Mouse (Mus musculus) thymus, adult 2 months (tissue): ENCODE measurements around the gene Lrp6. TPM values are rescaled to one million over a fixed set of nuclear protein-coding genes. Genes with fewer than 3 reads are reported as not detected.
A peak's percentile ranks its signal among the peaks of the same experiment; 100 is the strongest.

ENCODE experiments used
- DNase-seq: peaks from one replicate; pipeline ENCODE4 v3.0.0; 2021
- H3K27ac ChIP-seq: fragments of 200-500 bp; 2 replicates; pipeline ENCODE4 v1.5.1; 2012; ENCODE audit warnings: low read length, control low read depth; ENCODE audit not compliant: control insufficient read depth, insufficient read depth
- H3K27me3 ChIP-seq: fragments of 200-500 bp; 2 replicates; pipeline ENCODE4 v1.6.1; 2012; ENCODE audit warnings: mild to moderate bottlenecking, low read length, moderate library complexity, mixed read lengths; ENCODE audit not compliant: control insufficient read depth, insufficient read depth
- H3K36me3 ChIP-seq: fragments of 200-500 bp; 2 replicates; pipeline ENCODE4 v1.6.1; 2012; ENCODE audit warnings: mild to moderate bottlenecking, low read length, moderate library complexity; ENCODE audit not compliant: control insufficient read depth, insufficient read depth
- H3K4me1 ChIP-seq: fragments of 200-500 bp; replicated peaks from 2 replicates; pipeline ENCODE4 v1.6.1; 2012; ENCODE audit warnings: low read length; ENCODE audit not compliant: control insufficient read depth, insufficient read depth
- H3K4me3 ChIP-seq: fragments of 200-500 bp; 2 replicates; pipeline ENCODE4 v1.5.1; 2012; ENCODE audit warnings: mild to moderate bottlenecking, low read length, control low read depth, moderate library complexity; ENCODE audit not compliant: control insufficient read depth, insufficient read depth
- CTCF ChIP-seq: fragments of 200-500 bp; IDR thresholded peaks from 2 replicates; pipeline ENCODE4 v1.5.1; 2012; ENCODE audit warnings: mild to moderate bottlenecking, control low read depth, low read length, moderate library complexity, borderline replicate concordance; ENCODE audit not compliant: control insufficient read depth, poor library complexity, insufficient read depth; ENCODE audit errors: extremely low read depth
- POLR2A ChIP-seq: fragments of 200-500 bp; IDR thresholded peaks from 2 replicates; pipeline ENCODE4 v1.6.1; 2012; ENCODE audit warnings: mild to moderate bottlenecking, low read length, control low read depth, moderate library complexity; ENCODE audit not compliant: control insufficient read depth, poor library complexity, insufficient read depth; ENCODE audit errors: extremely low read depth
- WGBS: fragments of 180-500 bp; shearing (Covaris S2); methylation state at CpG from one replicate; pipeline ENCODE4 v1.1.7; 2018; 5-methylcytosine and 5-hydroxymethylcytosine counted together
- polyA plus RNA-seq: library from polyadenylated mRNA; depleted of rRNA; stranded (reverse); fragments of >200 nt; gene quantifications from 2 replicates; pipeline ENCODE4 v1.2.3, GENCODE M21; 2012

The Lrp6 gene
- polyA plus RNA-seq, 1 experiment = 28.3 TPM

- H3K4me3 ChIP-seq = no peak overlapping the region
Observed at GRCm38 (mm10) chr6:134538805-134539204, 28.0 kb downstream of the Lrp6 start.

DNA sequence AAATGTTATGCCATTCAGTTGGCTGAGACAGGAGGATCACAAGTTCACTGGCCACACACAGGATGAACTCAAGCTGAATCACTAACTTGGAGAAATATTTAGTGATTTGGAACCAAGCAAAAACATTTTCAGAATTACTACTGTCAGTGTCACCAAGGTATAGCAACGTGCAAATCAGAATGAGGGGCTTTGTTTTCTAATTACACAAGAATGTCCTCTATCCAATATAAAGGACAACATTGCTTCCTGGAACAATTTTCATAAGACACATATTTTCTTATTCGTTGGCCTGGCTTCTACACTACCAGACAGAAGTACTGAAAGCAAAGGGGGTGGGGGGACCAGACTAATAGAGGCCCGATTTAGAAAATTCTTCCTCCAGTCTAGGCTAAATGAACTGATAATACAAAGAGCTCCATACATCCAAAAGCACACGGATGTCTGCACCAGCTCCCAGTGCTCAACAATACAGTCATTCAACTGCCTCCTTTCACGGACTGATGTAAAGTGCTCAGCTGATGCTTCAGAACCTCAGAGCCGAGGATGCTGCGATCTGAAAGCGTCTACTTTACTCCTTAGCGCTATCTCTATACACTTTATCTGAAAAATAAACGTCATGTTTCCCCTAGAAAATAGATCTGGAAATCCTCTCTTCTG, 29.2 kb downstream of the Lrp6 start:
- no peaks in the 10 kb centered on the region for H3K27me3 ChIP-seq
- H3K27ac ChIP-seq = no peak overlapping the region
- no peak for DNase-seq
- WGBS = 95% methylated on average over 10 of the region's 10 CpGs
- H3K4me1 ChIP-seq = no peaks in the 10 kb centered on the region
- no peaks in the 10 kb centered on the region for H3K36me3 ChIP-seq
- H3K4me3 ChIP-seq = no peak overlapping the region
- TF ChIP-seq CTCF = no peak
- no peak for TF ChIP-seq POLR2A

More at GRCm38 (mm10) chr6:134538805-134539204, 28.0 kb downstream of the Lrp6 start:
- peaks cover 2% of the 10 kb centered on the region; the same call in 1 of the 2 replicates for H3K4me1 ChIP-seq
- H3K36me3 ChIP-seq = no peaks in the 10 kb centered on the region
- 96% methylated on average over 4 of the region's 4 CpGs for WGBS
- H3K27ac ChIP-seq = no peak overlapping the region
- H3K27me3 ChIP-seq = no peaks in the 10 kb centered on the region
- no peak for DNase-seq
- no peak for TF ChIP-seq CTCF
- TF ChIP-seq POLR2A = no peak

GRCm38 (mm10) chr6:134535169-134535568, 31.6 kb downstream of the Lrp6 start:
- TF ChIP-seq POLR2A = no peak
- no peak for TF ChIP-seq CTCF
- no peak for DNase-seq
- Histone ChIP-seq H3K36me3 (no peaks in the 10 kb centered on the region), H3K4me3 (no peak overlapping the region), H3K27ac (no peak overlapping the region), H3K4me1 (no peaks in the 10 kb centered on the region), H3K27me3 (no peaks in the 10 kb centered on the region)
- 92% methylated on average over 7 of the region's 7 CpGs for WGBS

GRCm38 (mm10) chr6:134533021-134533420, 33.7 kb downstream of the Lrp6 start:
- WGBS = 5% methylated on average over 3 of the region's 3 CpGs
- H3K27me3 ChIP-seq = no peaks in the 10 kb centered on the region
- peak; percentile 9 for DNase-seq
- no peaks in the 10 kb centered on the region for H3K4me1 ChIP-seq
- no peak overlapping the region for H3K4me3 ChIP-seq
- H3K36me3 ChIP-seq = no peaks in the 10 kb centered on the region
- TF ChIP-seq CTCF = no peak
- TF ChIP-seq POLR2A = no peak
- no peak overlapping the region for H3K27ac ChIP-seq

- 83% methylated on average over 1 of the region's 1 CpGs for WGBS
- H3K27me3 ChIP-seq = no peaks in the 10 kb centered on the region
- no peak for DNase-seq
- no peak overlapping the region for H3K27ac ChIP-seq
- H3K4me3 ChIP-seq = no peak overlapping the region
- H3K36me3 ChIP-seq = no peaks in the 10 kb centered on the region
- H3K4me1 ChIP-seq = no peaks in the 10 kb centered on the region
- no peak for TF ChIP-seq CTCF
- no peak for TF ChIP-seq POLR2A
Observed at GRCm38 (mm10) chr6:134531950-134532349, 34.8 kb downstream of the Lrp6 start.

DNA sequence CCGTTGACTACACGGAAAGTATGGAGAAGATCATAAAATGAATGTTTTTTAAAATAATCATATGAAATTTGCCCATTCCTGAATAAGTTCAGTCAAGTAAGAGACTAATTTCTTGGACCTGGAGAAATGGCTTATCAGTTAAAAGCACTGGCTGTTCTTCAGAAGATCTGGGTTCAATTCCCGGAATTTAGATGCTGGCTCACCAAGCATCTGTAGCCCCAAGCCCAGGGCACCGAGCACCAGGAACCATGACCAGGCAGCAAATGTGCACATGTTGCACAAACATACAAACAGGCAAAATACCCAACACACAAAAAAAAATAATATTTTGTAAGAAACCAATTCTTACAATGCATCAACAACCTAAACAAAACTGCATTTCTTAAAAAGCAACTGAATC, 37.4 kb downstream of the Lrp6 start:
- TF ChIP-seq POLR2A (no peak), CTCF (no peak)
- WGBS = 96% methylated on average over 4 of the region's 4 CpGs

More for the DNA sequence above, 37.4 kb downstream of the Lrp6 start:
- Histone ChIP-seq H3K27ac (no peak overlapping the region), H3K36me3 (no peaks in the 10 kb centered on the region), H3K4me3 (no peak overlapping the region), H3K27me3 (no peaks in the 10 kb centered on the region), H3K4me1 (no peaks in the 10 kb centered on the region)
- no peak for DNase-seq
